Mouse (Mus musculus): ENCODE results near the gene Arih2. TPM values are rescaled to one million over a fixed set of nuclear protein-coding genes. Genes with fewer than 3 reads are reported as not detected.

Arih2 gene
- 49.9 and 50.4 TPM in 2 replicates for polyA plus RNA-seq (2012; rRNA removed)

DNA sequence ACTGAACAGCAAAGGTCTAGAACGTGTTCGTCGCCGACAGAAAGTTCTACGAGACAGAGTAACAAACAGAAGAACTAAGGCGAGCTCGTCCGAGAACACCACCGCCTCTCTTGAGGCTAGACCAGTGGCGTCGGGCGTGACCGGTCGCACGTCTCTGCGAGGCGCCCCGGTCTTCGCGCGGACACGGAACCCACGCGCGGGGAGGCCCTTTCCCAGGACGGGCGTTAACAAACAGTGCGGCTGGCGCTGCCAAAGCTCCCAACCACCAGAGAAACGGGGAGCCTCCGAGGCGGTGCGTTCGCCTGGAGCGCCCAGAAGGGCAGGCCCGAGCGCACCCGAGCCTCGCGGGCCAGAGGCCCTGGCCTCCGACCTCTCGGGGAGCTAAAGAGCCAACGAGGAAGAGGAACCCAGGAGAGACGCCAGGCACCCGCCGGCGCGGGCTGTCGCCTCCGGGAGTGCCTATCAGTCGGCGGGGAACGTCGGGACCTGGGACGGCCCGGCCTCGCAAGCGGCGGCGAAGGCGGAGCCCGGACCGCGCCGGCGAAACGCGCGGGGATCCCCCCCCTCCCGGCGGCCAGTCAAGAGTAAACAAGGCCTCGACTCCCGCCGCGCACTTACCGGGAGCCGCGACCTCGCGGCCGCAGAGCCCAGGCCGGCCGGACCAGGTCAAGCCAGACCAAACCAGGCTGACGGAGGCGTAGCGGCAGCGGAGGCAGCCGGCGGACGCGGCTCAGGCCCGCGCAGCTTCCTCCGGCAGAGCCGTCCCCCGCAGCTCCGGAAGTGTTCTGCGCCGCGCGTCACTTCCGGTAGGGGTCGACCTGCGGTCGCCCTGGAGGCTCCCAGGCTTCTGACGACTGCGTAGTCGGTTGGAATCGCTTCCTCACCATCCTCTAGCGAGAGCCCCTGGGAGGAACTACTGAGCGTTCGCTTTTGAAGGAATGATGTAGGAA is at the start of gene Arih2:
Gene Arih2 (minus strand): TSS at position 776 of the 950 bp plus-strand sequence.

DNA sequence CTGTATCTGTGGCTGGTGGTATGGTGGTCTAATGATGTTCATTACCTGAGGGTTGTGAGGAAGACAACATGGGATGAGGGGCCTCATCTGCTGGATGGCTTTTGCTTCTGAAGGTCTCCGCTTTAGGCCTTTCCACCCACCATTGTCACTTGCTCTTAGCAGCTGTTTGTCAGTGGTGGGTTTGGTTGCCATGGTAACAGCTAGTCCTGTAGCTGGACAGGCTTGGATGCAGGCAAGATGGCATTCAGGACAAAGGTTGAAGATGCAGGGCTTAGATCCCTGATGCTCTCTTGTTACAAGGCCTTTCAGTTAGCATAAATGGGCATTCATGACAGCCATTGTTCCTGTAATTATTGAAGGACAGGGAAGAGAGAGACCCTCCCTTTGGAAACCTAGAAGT is 39.9 kb upstream of the Arih2 start, which contains the start of gene Prkar2a:
Gene Prkar2a (plus strand): TSS at position 209 of the 400 bp plus-strand sequence.

GRCm38 (mm10) chr9:108661677-108662612 is 12.8 kb upstream of the Arih2 start, which contains the start of gene Slc25a20:
Gene Slc25a20 (plus strand): TSS chr9:108662088.

GRCm38 (mm10) chr9:108596998-108597764 is 52.0 kb downstream of the Arih2 start, which contains the start of gene P4htm:
Gene P4htm (minus strand): TSS chr9:108597667.

DNA sequence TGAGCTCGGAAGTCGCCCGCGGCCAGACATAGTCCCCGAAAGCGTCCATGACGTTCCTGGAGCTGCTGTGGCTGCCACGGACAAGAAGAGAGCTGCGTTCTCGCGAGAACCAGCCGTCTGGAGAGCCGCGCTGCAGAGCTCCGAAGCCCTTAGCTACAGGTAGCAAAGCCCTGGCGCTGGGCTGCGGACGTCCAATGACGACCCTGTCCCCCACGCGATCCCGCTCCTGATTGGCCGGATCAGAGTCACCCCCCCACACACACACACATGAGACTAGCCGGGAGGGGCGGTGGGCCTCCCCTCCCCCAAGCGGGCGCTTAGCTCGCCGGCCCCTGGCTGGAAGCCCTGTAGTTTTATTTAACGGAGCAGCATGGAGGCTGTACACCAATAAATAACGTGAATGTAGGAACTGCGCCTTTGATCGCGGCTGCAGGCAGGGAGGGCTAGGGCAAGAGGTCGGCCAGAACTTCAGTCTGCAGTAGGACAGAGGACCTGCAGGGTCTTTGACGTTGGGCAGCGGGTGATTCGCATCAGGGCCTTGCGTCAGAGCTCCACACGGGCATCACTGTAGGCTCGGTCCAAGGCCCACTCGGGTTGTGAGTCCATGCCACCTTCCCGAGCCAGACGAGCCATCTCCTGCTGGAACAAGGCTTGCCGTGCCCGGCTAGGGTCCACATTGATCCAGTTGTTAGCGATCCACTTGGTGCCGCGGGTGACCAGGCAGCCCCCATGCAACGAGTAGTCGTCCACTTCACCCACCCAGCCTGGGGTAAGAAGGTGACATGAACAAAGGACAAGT is 70.4 kb downstream of the Arih2 start, which contains the start of gene Wdr6:
Gene Wdr6 (minus strand): TSS at position 195 of the 799 bp plus-strand sequence.

DNA sequence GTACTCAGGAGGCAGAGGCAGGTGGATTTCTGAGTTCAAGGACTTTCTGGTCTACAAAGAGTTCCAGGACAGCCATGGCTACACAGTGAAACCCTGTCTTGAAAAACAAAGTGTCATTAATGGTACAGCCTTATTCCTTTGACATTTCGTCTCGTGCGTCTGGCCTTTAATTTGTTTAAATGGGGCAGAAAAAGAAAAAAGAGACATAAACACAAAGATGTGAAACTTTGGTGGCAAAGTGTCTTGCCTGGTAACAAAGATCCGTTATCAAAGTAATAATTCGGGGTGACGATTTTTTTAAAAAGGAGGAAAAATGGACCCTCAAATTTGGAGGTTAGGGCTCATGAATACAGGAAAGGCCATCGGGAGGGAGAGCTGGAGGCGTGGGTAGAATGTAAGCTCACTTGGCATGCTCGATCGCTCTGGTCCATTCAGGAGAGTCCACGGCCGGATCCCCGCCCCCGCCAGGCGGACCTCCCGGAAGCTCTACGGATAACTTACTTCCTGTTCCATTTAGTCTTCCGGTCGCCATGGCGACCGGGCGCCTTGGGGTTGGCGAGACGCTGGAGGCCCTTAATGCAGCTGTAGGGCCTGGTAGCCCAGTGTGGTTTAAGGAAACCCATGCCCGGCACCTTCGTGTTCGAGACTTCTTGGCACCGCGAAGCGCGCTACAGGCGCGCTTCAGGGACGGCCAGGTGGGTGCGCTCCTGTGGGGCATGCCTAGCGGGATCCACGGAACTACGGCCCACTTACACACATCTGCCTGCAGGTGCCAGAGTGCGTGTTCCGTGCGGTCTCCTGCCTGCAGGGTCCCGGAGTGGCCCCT is 79.6 kb downstream of the Arih2 start, which contains the start of gene Dalrd3:
Gene Dalrd3 (plus strand): TSS at position 506 of the 826 bp plus-strand sequence.

DNA sequence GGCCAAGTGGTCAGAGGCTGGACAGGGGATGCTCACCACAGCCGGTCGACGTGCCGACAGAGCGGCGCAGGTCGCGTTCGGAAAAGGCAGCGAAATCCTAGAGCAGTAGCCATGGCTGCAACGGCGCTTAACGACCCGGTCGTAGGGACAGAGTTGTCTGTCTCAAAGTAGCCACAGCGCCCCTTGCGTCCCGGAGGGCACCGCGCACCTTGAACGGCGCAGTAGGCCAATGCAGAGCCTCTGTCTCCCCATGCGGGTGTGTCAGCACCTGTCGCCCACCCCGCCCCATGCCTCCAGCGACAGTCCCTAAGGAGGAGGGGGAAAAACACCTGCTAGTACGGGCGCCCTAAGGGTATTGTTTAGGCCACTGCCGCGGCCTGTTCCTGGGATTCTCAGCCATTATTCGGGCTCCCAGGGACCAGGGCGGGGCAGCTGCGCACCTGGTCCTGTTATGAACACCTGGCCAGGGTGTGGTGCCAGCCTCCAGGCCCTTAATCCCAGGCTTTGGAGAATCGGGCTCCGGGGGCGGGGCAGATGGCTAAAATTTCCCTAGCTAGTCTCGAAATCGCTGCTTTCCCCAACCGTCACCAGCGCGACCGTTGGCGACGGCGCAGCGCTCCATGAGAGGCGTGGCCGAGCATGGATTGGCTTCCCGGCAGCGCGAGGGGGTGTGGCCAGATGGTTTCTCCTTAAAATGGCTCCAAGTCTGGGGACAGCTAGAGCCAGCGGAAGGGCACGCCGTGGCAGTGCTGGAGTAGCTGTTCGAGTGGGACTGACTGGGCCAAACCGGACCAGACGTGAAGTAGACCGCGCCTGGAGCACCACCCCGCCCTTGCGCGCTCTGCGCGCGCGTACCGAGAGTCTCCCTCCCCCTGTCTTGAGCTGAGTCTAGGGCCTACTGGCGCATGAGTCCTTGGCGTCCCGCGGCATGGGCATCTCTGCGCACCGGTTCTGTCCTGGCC is 82.1 kb downstream of the Arih2 start, which contains the start of gene Ndufaf3:
Gene Ndufaf3 (minus strand): TSS at position 620 of the 962 bp plus-strand sequence.

DNA sequence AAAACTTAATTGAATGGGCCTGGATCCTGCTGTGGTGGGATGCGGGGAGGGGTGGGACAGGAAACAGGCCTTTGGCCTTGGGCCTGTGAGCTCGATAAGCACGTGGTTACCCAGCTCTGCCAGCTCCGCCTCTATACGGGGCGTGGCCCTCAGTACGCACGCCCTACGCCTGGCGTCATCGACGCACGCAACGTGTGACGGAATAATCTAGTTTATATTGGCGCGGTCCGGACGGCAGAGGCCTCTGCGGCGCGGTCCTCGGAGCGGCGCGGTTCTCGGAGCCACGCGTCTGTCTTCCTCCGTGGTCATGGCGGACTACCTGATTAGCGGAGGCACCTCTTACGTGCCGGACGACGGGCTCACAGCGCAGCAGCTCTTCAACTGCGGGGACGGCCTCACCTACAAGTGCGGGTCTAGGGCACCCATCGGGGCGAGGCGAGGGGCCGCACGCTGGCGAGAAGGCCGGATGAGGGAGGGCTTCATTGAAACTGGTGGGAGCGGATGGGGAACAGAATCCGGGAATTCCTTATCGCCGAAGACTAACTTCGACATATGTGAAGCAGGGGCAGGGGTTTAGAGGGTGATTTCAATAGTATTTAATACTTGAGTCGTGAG is 88.9 kb downstream of the Arih2 start, which contains the start of gene Impdh2:
Gene Impdh2 (plus strand): TSS at position 60 of the 615 bp plus-strand sequence.

Other genes starting within 250 kb of the Arih2 start
- gene Ccdc36, start 220.9 kb downstream of the Arih2 start, polyA plus RNA-seq (2012; rRNA removed): 1.7 and 2.2 TPM in 2 replicates
- gene BC048562, start 212.9 kb downstream of the Arih2 start, polyA plus RNA-seq (2012; rRNA removed): not detected in 2 replicates
- 31.1 and 35.9 TPM in 2 replicates for gene Ccdc71, start 188.9 kb downstream of the Arih2 start, polyA plus RNA-seq (2012; rRNA removed)
- 75.5 and 76.3 TPM in 2 replicates for gene Klhdc8b, start 187.8 kb downstream of the Arih2 start, polyA plus RNA-seq (2012; rRNA removed)
- gene Lamb2, start 169.7 kb downstream of the Arih2 start, polyA plus RNA-seq (2012; rRNA removed): 52.1 and 78.8 TPM in 2 replicates
- gene Usp19, start 158.8 kb downstream of the Arih2 start, polyA plus RNA-seq (2012; rRNA removed): 179 and 187 TPM in 2 replicates
- 190 and 192 TPM in 2 replicates for gene Qars, start 141.7 kb downstream of the Arih2 start, polyA plus RNA-seq (2012; rRNA removed)
- gene Qrich1, start 132.6 kb downstream of the Arih2 start, polyA plus RNA-seq (2012; rRNA removed): 128 and 130 TPM in 2 replicates
- 152 and 156 TPM in 2 replicates for gene Impdh2, start 89.1 kb downstream of the Arih2 start, polyA plus RNA-seq (2012; rRNA removed)
- 43.8 and 48.6 TPM in 2 replicates for gene Ndufaf3, start 82.0 kb downstream of the Arih2 start, polyA plus RNA-seq (2012; rRNA removed)
- gene Dalrd3, start 79.5 kb downstream of the Arih2 start, polyA plus RNA-seq (2012; rRNA removed): 225 and 236 TPM in 2 replicates
- gene Wdr6, start 70.6 kb downstream of the Arih2 start, polyA plus RNA-seq (2012; rRNA removed): 254 and 260 TPM in 2 replicates
- 27.8 and 30.9 TPM in 2 replicates for gene P4htm, start 51.7 kb downstream of the Arih2 start, polyA plus RNA-seq (2012; rRNA removed)
- gene Slc25a20, start 12.7 kb upstream of the Arih2 start, polyA plus RNA-seq (2012; rRNA removed): 19.2 and 22.5 TPM in 2 replicates
- 29.5 and 30.5 TPM in 2 replicates for gene Prkar2a, start 39.9 kb upstream of the Arih2 start, polyA plus RNA-seq (2012; rRNA removed)
- gene Ip6k2, start 134.4 kb upstream of the Arih2 start, polyA plus RNA-seq (2012; rRNA removed): 392 and 428 TPM in 2 replicates
- gene Nckipsd, start 159.0 kb upstream of the Arih2 start, polyA plus RNA-seq (2012; rRNA removed): 32.2 and 33.5 TPM in 2 replicates
- 88.2 and 100 TPM in 2 replicates for gene Celsr3, start 176.9 kb upstream of the Arih2 start, polyA plus RNA-seq (2012; rRNA removed)
- 20.6 and 22.4 TPM in 2 replicates for gene Slc26a6, start 203.9 kb upstream of the Arih2 start, polyA plus RNA-seq (2012; rRNA removed)

Measured in central nervous system, embryonic 14 days (tissue).